Mouse (Mus musculus) telencephalon, adult 2 months (tissue): ENCODE results near the gene Igll1.
"Not testable (repeated sequence)": the region's sequence is repeated elsewhere in the genome, so short reads cannot be mapped to it uniquely, and the experiment has no call there.

Source experiments
- DNase-seq: peaks from one replicate; pipeline ENCODE4 v3.0.0-alpha.2; 2011; ENCODE audit warnings: low read depth, low spot score

Gene Igll1

GRCm38 (mm10) chr16:16863978-16864377 is at the start of gene Igll1:
Igll1 (minus strand) TSS chr16:16863985.
- DNase-seq: no peak

GRCm38 (mm10) chr16:16913440-16913839 is 49.7 kb upstream of the Igll1 start:
- DNase-seq: peak; percentile 69

DNA sequence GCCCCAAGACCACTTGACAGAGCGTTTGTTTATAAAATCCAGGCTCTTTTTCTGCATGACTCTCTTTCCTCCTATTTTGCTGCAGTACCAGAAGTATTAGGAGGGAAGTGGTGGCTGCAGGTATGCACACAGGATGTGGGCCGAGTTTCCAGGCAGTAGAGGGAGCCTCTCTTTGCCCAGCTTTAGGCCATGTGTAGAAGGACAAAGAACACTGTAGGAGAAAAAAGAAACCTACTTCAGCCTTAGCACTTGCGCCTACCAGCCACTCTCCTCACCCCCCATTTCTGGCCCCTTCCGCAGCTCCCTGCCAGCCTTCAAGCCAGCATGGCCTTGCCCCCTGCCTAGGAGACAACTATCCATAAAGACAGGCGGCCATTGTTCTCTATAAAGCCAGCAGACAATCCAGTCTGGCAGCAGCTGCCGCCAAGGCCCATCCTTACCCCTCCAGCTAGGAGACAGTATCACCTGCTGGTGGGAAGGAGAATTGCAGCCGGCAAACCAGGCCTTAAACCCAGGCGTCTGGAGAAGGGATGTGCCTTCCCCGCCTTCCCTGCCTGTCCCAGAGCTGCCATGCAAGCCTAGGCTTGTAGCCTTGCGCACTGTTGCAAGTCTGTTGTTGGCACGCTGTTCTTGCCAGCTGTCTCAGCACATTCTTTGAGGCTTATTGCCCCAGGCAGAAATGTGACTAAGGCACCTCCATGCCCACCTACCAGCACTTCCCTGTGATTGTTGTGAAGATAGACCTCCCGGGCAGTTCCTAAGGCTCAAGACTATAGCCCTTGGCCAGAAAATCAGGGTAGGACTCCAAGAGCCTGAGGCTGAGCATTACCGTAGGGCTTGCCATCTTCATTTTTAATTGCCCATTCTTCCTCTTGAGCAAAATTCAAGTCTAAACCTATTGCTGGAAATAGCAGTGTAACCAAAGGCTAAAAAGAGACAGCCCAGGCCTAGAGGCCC is 48.1 kb upstream of the Igll1 start:
- DNase-seq: peak; percentile 67

- DNase-seq: no peak
Observed at GRCm38 (mm10) chr16:16907799-16908198, 44.0 kb upstream of the Igll1 start.

DNA sequence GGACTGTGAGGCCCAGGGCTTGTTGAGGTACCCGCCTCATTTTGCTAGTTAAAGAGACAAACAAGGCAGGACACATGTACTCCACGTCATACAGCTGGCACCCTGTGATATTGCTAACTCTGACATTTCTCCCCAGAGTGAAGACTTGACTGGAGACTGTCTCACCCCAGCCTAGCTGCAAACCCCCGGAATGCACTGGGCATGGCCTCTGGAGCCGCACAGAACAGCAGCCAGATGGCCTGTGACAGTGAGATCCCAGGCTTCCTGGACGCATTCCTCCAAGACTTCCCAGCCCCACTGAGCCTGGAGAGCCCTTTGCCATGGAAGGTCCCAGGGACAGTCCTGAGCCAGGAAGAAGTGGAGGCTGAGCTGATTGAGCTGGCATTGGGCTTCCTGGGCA is 39.4 kb upstream of the Igll1 start:
- no peak for DNase-seq

DNA sequence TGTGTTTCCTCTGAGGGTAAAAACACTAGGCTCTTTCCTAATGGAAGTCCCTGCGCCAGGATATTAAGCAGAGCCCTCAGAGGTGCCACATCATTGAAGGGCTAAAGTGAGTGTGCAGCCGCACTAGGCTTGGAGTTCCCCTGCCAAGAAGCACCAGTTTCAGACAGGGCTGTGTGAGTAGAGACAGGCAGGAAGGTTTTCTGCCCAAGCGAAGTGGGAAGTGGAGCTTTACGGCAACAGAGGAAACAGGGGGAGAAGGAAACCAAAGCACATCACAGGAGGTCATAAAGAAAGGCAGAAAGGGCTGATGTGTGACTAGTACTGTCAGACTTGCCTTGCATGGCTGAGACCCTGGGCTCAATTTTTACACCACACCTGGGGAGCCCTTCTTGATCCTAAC is 38.5 kb upstream of the Igll1 start:
- DNase-seq: no peak

DNA sequence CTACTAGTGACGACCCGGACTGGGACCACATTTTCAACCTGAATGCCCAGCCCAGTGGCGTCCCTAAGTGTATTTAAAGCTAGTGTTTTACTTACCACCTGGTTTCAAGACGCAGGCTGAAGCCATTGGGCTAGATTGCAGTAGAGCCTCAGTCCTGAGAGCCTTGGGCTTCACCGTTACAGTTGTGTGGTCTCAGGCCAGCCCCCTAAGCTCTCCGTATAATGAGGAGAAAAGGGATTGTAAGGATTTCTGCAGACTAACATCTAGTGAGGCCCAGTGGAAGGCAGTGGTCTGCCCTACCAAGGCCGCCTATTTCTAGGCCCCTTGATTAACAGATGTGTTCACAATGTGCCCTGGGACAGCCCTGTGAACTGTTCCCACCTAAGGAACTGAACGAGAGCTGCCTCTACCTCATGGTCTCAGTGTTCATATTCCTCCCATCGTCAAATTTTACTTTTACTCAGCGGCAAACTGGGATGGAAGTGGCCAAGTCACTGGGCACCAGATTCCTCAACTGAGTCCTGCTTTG is 33.3 kb upstream of the Igll1 start:
- DNase-seq: no peak

- peak; percentile 85 for DNase-seq
Observed at GRCm38 (mm10) chr16:16896382-16897055, 32.7 kb upstream of the Igll1 start, which contains the start of gene Ppm1f. Ppm1f (plus strand) TSS chr16:16896469.

DNA sequence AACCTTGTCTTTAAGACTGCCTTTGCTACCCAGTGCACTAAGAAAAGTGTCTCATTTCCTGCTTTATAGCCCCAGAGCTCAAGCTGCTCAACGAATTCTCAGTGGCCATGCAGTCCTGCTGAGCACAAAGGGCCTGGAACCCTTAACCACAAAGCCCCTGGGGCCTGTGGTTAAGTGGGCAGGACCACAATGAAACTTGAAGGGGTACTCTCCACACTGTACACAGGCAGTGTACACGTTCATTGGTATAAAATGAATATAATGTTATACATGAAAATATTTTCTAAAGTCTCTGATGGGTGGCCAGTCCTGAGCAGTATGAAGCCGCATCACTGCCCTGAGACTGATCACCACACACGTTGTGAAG is 32.2 kb upstream of the Igll1 start:
- no peak for DNase-seq

- DNase-seq: no peak
Observed at GRCm38 (mm10) chr16:16892366-16892765, 28.6 kb upstream of the Igll1 start.

DNA sequence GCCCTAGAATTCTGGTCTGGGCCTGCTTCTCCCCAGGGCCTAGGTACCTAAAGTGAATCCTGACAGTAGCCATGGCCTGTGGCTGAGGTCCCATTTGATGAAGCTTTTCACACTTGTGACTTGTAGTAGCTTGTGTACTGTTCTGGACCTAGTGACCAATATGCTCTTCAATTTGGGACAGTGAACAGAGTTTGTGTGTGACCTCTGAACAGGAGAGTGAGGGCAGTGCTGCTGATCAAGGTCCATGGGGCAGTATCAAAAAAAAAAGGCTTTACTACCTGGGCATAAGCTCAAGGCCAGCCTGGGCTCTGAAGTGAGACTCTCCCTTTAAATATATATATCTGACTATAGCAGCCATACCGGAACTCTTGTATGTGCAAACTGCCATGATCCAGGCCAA is 24.6 kb upstream of the Igll1 start:
- DNase-seq: no peak

DNA sequence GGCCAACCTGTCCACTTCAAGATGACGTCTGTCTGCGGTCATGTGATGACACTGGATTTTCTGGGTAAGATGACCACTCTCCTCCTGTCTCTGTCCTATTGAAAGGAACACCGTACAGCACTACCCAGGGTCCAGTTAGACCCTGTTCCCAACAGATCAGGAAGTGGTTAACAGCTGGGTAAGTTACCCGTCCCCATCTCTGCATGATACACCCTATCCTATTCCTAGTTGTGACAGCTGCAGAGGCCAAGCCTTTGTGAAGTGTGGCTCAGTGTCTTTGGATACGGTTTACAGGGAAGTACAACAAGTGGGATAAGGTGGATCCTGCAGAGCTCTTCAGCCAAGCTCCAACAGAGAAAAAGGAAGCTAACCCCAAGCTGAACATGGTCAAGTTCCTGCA is 15.2 kb upstream of the Igll1 start:
- DNase-seq: no peak

GRCm38 (mm10) chr16:16870617-16871331 is 7.0 kb upstream of the Igll1 start, which contains the start of the genes Top3b and Vpreb1:
Top3b (plus strand) TSS chr16:16870736.
Vpreb1 (minus strand) TSS chr16:16870843.
- DNase-seq: peak; percentile 96

- DNase-seq: no peak
Observed at GRCm38 (mm10) chr16:16870241-16870616, 6.4 kb upstream of the Igll1 start.

DNA sequence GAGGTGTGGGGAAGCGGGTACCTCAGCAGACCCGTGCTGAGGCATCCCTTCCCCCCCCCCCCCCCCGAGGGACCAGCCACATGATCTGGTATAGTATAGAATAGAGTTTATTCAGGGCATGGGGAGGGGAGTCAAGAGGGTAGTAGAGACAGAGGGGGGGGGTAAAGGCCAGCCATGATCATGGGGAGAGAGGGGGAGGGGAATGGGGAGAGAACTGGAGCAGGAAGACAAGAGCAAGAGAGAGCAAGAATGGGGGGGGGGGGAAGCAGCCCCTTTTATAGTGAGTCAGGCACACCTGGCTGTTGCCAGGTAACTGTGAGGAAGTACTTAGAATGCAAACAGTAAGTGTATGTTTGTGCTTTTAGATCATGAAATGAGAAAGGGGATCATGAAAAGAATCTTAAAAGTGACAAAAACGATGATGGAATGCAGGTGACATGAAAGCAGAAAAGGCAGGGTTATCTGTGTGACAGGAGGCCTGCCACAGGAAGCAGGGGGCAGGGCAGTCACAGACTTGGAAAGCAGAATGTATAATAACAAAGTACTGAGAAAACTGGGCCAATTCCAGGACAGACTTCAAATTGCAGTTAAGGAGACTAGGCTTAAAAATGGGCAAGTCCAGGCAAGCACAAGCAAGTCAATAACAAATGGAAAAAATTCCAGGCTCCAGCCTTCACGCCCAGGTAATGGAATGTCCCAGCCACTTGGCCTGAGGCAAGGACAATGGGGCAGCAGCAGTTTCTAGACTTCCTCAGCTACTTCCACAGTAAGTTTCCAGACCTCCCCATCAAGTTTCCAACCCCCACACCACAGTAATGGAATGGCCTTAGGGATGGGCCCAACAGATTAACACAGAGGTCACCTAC is 2.1 kb upstream of the Igll1 start:
- no peak for DNase-seq

DNA sequence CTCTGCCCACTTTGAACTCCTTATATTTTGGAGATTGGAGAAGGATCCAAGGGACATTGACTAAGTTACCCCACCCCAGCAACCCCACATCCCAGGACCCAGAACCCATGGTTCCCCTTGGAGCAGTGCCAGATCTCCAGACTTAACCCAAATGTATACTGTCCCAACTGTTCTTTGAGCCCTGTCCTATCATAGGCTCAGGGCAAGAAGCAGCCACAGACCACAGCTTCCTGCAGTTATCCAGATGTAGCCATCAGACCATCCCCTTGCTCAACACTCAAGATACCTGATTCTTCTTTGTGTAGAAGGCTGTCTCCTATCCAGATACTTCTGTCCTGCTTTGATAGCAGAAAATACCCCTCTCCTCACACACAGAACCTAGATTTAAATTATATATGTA is 1.4 kb upstream of the Igll1 start:
- no peak for DNase-seq

- DNase-seq: no peak
Observed at GRCm38 (mm10) chr16:16862288-16862687, 1.5 kb downstream of the Igll1 start.

- DNase-seq: no peak
Observed at GRCm38 (mm10) chr16:16856731-16857476, 6.9 kb downstream of the Igll1 start.

DNA sequence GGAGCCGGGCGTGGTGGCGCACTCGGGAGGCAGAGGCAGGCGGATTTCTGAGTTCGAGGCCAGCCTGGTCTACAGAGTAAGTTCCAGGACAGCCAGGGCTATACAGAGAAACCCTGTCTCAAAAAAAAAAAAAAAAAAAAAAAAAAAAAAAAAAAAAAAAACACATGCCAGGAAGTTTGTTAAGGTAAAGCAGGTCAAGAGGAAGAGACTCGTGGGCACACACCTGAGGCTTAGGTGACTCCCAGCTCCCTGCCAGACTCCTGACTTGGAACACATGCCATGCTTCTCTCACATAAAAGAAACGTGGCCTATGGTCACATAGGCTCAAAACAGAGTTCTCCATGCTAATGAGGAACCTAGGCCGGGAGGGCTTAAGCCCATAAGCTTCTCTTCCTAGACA is 7.7 kb downstream of the Igll1 start:
- DNase-seq: not testable (repeated sequence)

DNA sequence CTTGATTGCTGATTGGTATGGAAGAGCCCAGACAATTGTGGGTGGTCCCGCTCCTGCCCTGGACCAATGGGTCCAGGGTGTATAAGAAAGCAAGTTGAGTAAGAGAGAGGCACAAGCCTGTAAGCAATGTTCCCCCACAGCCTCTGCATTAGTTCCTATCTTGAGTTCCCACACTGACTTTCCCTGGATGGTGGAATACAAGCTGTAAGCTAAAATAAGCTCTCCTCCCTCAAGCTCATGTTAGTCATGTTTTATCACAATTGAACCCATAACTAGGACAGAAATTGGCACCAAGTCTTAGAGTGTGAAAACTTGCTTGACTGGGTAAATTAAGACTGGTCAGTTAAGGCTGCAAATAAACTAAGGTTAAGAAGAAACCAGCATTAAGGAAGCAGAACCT is 8.2 kb downstream of the Igll1 start:
- DNase-seq: peak; percentile 58
